Mouse (Mus musculus) lung, postnatal 0 days (tissue): ENCODE data around the gene Dnaic2.

Experiments used
- CTCF ChIP-seq: IDR thresholded peaks from 2 replicates; pipeline ENCODE4 v1.5.1; 2016; ENCODE audit warnings: antibody characterized with exemption, mild to moderate bottlenecking
- EP300 ChIP-seq: IDR thresholded peaks from 2 replicates; pipeline ENCODE4 v1.6.1; 2016; ENCODE audit warnings: antibody characterized with exemption, mild to moderate bottlenecking, control low read depth

DNA sequence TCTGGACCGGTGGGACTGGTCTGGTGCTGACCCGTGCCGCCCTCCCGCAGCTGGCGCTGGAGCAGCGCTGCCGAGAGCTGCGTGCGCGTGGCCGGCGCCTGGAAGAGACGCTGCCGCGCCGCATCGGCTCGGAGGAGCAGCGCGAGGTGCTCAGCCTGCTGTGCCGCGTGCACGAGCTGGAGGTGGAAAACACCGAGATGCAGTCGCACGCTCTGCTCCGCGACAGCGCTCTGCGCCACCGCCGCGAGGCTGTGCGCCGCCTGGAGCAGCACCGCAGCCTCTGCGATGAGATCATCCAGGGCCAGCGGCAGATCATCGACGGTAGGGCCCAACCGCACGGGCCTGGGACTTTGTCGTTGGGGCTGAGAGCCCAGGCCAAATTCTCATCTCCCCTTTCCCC, 59.1 kb downstream of the Dnaic2 start:
- no peak for TF ChIP-seq CTCF
- no peak for TF ChIP-seq EP300
